In genomic region chr2:3163501-3164076, GRCm38 (mm10) we compare ENCODE assay signal across 12 mouse cellular contexts.
"Had no signal": no experiment of that assay in that cellular context is flagged by ENCODE, and none has a peak within 500 bp of the region (broad histone marks: within the 10 kb centered on the region; RNA-seq: fewer than 3 reads in every experiment).

No protein-coding gene starts in this region.

- ATAC-seq: intestine, embryonic 15.5 days; midbrain, embryonic 13.5 days had no signal

- H3K27me3 ChIP-seq: intestine, embryonic 15.5 days; limb, embryonic 13.5 days; liver, embryonic 15.5 days; midbrain, embryonic 13.5 days; neural tube, embryonic 15.5 days had no signal

- H3K36me3 ChIP-seq: intestine, embryonic 15.5 days; limb, embryonic 13.5 days; liver, embryonic 15.5 days; midbrain, embryonic 13.5 days; neural tube, embryonic 15.5 days had no signal

- H3K27ac ChIP-seq: intestine, embryonic 15.5 days; limb, embryonic 13.5 days; liver, embryonic 15.5 days; midbrain, embryonic 13.5 days; neural tube, embryonic 15.5 days had no signal

- DNase-seq: kidney, adult 18-20 months; kidney, postnatal 10 days; left cerebral cortex, postnatal 4 days; right cerebral cortex, adult 18-20 months; thymus, adult 18-20 months; thymus, postnatal 14 days had no signal

- H3K9ac ChIP-seq: intestine, embryonic 15.5 days; limb, embryonic 13.5 days; liver, embryonic 15.5 days; midbrain, embryonic 13.5 days; neural tube, embryonic 15.5 days had no signal

- H3K4me2 ChIP-seq: intestine, embryonic 15.5 days; limb, embryonic 13.5 days; liver, embryonic 15.5 days; midbrain, embryonic 13.5 days; neural tube, embryonic 15.5 days had no signal

- H3K9me3 ChIP-seq: intestine, embryonic 15.5 days; limb, embryonic 13.5 days; liver, embryonic 15.5 days; midbrain, embryonic 13.5 days; neural tube, embryonic 15.5 days had no signal

- H3K4me3 ChIP-seq: intestine, embryonic 15.5 days; limb, embryonic 13.5 days; liver, embryonic 15.5 days; midbrain, embryonic 13.5 days; myocyte; neural tube, embryonic 15.5 days had no signal

- H3K4me1 ChIP-seq: liver, embryonic 15.5 days had no signal
